Mouse (Mus musculus) thymus, postnatal 25 days (tissue): ENCODE data around the gene Yeats4.
"Not testable (repeated sequence)": the region's sequence is repeated elsewhere in the genome, so short reads cannot be mapped to it uniquely, and the experiment has no call there.

Experiments used
- DNase-seq: peaks from one replicate; pipeline ENCODE4 v3.0.0; 2022

Yeats4 gene

GRCm38 (mm10) chr10:117224102-117224990 is at the start of gene Yeats4:
TSS of gene Yeats4 (minus strand) at chr10:117224507.
- DNase-seq = peak; percentile 97

GRCm38 (mm10) chr10:117272023-117272422 is 47.7 kb upstream of the Yeats4 start:
- DNase-seq = no peak

- DNase-seq = no peak
Measured at GRCm38 (mm10) chr10:117259870-117260269, 35.6 kb upstream of the Yeats4 start.

GRCm38 (mm10) chr10:117238603-117239002 is 14.3 kb upstream of the Yeats4 start, which contains the start of gene 9530003J23Rik:
TSS of gene 9530003J23Rik (minus strand) at chr10:117238703.
- no peak for DNase-seq

GRCm38 (mm10) chr10:117235866-117236265 is 11.6 kb upstream of the Yeats4 start:
- no peak for DNase-seq

GRCm38 (mm10) chr10:117234825-117235224 is 10.5 kb upstream of the Yeats4 start:
- DNase-seq = no peak

GRCm38 (mm10) chr10:117229826-117230225 is 5.5 kb upstream of the Yeats4 start:
- no peak for DNase-seq

- DNase-seq = no peak
Measured at GRCm38 (mm10) chr10:117226002-117226401, 1.7 kb upstream of the Yeats4 start.

GRCm38 (mm10) chr10:117225094-117225493 is 787 bp upstream of the Yeats4 start:
- no peak for DNase-seq

GRCm38 (mm10) chr10:117223758-117224101 is 577 bp downstream of the Yeats4 start:
- DNase-seq = no peak

GRCm38 (mm10) chr10:117222821-117223220 is 1.5 kb downstream of the Yeats4 start:
- no peak for DNase-seq

- DNase-seq = no peak
Measured at GRCm38 (mm10) chr10:117218351-117218750, 6.0 kb downstream of the Yeats4 start.

GRCm38 (mm10) chr10:117217246-117217840 is 7.0 kb downstream of the Yeats4 start:
- no peak for DNase-seq

- peak; percentile 62 for DNase-seq
Measured at GRCm38 (mm10) chr10:117216793-117217192, 7.5 kb downstream of the Yeats4 start.

GRCm38 (mm10) chr10:117216132-117216495 is 8.2 kb downstream of the Yeats4 start:
- peak; percentile 34 for DNase-seq

- peak; percentile 41 for DNase-seq
Measured at GRCm38 (mm10) chr10:117215409-117216131, 8.7 kb downstream of the Yeats4 start.

- no peak for DNase-seq
Measured at GRCm38 (mm10) chr10:117211023-117211422, 13.3 kb downstream of the Yeats4 start.

GRCm38 (mm10) chr10:117209469-117209938 is 14.8 kb downstream of the Yeats4 start:
- DNase-seq = peak; percentile 30

GRCm38 (mm10) chr10:117208787-117209186 is 15.5 kb downstream of the Yeats4 start:
- DNase-seq = not testable (repeated sequence)

GRCm38 (mm10) chr10:117208221-117208620 is 16.1 kb downstream of the Yeats4 start:
- no peak for DNase-seq

GRCm38 (mm10) chr10:117206070-117206469 is 18.2 kb downstream of the Yeats4 start:
- DNase-seq = no peak

GRCm38 (mm10) chr10:117203558-117203981 is 20.7 kb downstream of the Yeats4 start:
- DNase-seq = no peak

- no peak for DNase-seq
Measured at GRCm38 (mm10) chr10:117202981-117203557, 21.2 kb downstream of the Yeats4 start.
